Mouse (Mus musculus): ENCODE measurements at regions not wholly inside any gene's neighbourhood (a gene's known extent, or its start where the extent isn't known, plus 50 kb on each side); places are given as distances from the start of the nearest gene placed in this dataset.

GRCm38 (mm10) chr13:44517312-44517711 lies 212.0 kb upstream of the Jarid2 start:
- DNase-seq = no peak

- DNase-seq = no peak
Measured at GRCm38 (mm10) chr13:44518215-44518614, 211.1 kb upstream of the Jarid2 start.

- DNase-seq = no peak
Measured at GRCm38 (mm10) chr13:44523516-44523915, 205.8 kb upstream of the Jarid2 start.

- DNase-seq = no peak
Measured at GRCm38 (mm10) chr13:44530867-44531564, 198.3 kb upstream of the Jarid2 start.

- no peak for DNase-seq
Measured at GRCm38 (mm10) chr13:44532631-44533180, 196.6 kb upstream of the Jarid2 start.

- DNase-seq = no peak
Measured at GRCm38 (mm10) chr13:44534575-44535080, 194.6 kb upstream of the Jarid2 start.

- DNase-seq = no peak
Measured at GRCm38 (mm10) chr13:44535441-44535840, 193.8 kb upstream of the Jarid2 start.

- no peak for DNase-seq
Measured at GRCm38 (mm10) chr13:44538238-44538637, 191.0 kb upstream of the Jarid2 start.

GRCm38 (mm10) chr13:44540401-44540800 lies 188.9 kb upstream of the Jarid2 start:
- DNase-seq = no peak

GRCm38 (mm10) chr13:44541243-44541653 lies 188.0 kb upstream of the Jarid2 start:
- no peak for DNase-seq

- no peak for DNase-seq
Measured at GRCm38 (mm10) chr13:44544786-44545185, 184.5 kb upstream of the Jarid2 start.

GRCm38 (mm10) chr13:44546289-44546688 lies 183.0 kb upstream of the Jarid2 start:
- no peak for DNase-seq

GRCm38 (mm10) chr13:44548880-44549279 lies 180.4 kb upstream of the Jarid2 start:
- DNase-seq = no peak

- no peak for DNase-seq
Measured at GRCm38 (mm10) chr13:44553363-44553762, 175.9 kb upstream of the Jarid2 start.

GRCm38 (mm10) chr13:44554686-44555463 lies 174.4 kb upstream of the Jarid2 start:
- DNase-seq = no peak

GRCm38 (mm10) chr13:44555979-44556378 lies 173.3 kb upstream of the Jarid2 start:
- no peak for DNase-seq

- no peak for DNase-seq
Measured at GRCm38 (mm10) chr13:44558051-44558450, 171.2 kb upstream of the Jarid2 start.

GRCm38 (mm10) chr13:44558491-44559177 lies 170.6 kb upstream of the Jarid2 start:
- no peak for DNase-seq

GRCm38 (mm10) chr13:44559178-44559565 lies 170.1 kb upstream of the Jarid2 start:
- DNase-seq = no peak

- DNase-seq = no peak
Measured at GRCm38 (mm10) chr13:44559706-44560105, 169.6 kb upstream of the Jarid2 start.

- no peak for DNase-seq
Measured at GRCm38 (mm10) chr13:44564705-44565104, 164.6 kb upstream of the Jarid2 start.

- no peak for DNase-seq
Measured at GRCm38 (mm10) chr13:44567696-44568095, 161.6 kb upstream of the Jarid2 start.

- DNase-seq = no peak
Measured at GRCm38 (mm10) chr13:44569241-44569778, 160.0 kb upstream of the Jarid2 start.

Data from embryo, embryonic 11 days (tissue).